In genomic region chr17:28803316-28803715, GRCm38 (mm10) we compare ENCODE assay signal across 24 mouse cellular contexts. TPM values are rescaled to one million over a fixed set of nuclear protein-coding genes. Genes with fewer than 3 reads are reported as not detected.
DNase-seq lines count a peak whose midpoint lies in the region; ATAC-seq lines count a peak whose summit lies in the region.
"Had no signal": no experiment of that assay in that cellular context is flagged by ENCODE, and none has a peak within 500 bp of the region (broad histone marks: within the 10 kb centered on the region; RNA-seq: fewer than 3 reads in every experiment).

No protein-coding gene starts in this region.

- peaks cover 10% of the 10 kb centered on the region; the same call in 1 of the 2 replicates for H3K27me3 ChIP-seq in erythroblast, embryonic 14.5 days (ENCODE audit: control insufficient read depth)
- no peaks in the 10 kb centered on the region for H3K27me3 ChIP-seq in neural tube, embryonic 12.5 days (replicated peaks)
- H3K27me3 ChIP-seq in neural tube, embryonic 15.5 days (replicated peaks), result no peaks in the 10 kb centered on the region
- H3K27me3 ChIP-seq in liver, embryonic 11.5 days (replicated peaks; ENCODE audit: control insufficient read depth, insufficient read depth, low read length), result no peaks in the 10 kb centered on the region
- H3K27me3 ChIP-seq: forebrain, embryonic 13.5 days; midbrain, embryonic 13.5 days had no signal

- no peak overlapping the region for H3K27ac ChIP-seq in neural tube, embryonic 12.5 days
- H3K27ac ChIP-seq in neural tube, embryonic 15.5 days (replicated peaks), result no peak overlapping the region
- H3K27ac ChIP-seq in liver, embryonic 11.5 days (ENCODE audit: low read depth, low read length), result peak overlapping the region; percentile 98
- H3K27ac ChIP-seq: forebrain, embryonic 13.5 days; hindbrain, embryonic 10.5 days; hindbrain, postnatal 0 days; kidney, postnatal 0 days; macrophage; midbrain, embryonic 13.5 days had no signal

- no peak for DNase-seq in liver, embryonic 11.5 days (ENCODE audit: low spot score)
- no peak for DNase-seq in frontal cortex, adult 2 months (ENCODE audit: extremely low spot score in 1 of 2, low spot score in 1 of 2)
- DNase-seq in left cerebral cortex, adult 18-20 months (ENCODE audit: low spot score in 2 of 2), result no peak
- DNase-seq: adrenal gland, postnatal 36 days; cerebellum, adult 2 months; gastrocnemius, postnatal 25 days; kidney, adult 11 months; right cerebral cortex, postnatal 4 days; thymus, adult 2 months had no signal

- no peak for ATAC-seq in erythroblast, adult 5-6 weeks (replicated peaks; ENCODE audit: low FRiP score, poor library complexity, severe bottlenecking)
- ATAC-seq in neural tube, embryonic 12.5 days (ENCODE audit: low FRiP score, low read depth), result no peak
- ATAC-seq in neural tube, embryonic 15.5 days (ENCODE audit: low FRiP score), result no peak
- 0 out of 2 replicates have a peak, but pooled peaks have one; percentile 33 for ATAC-seq in liver, embryonic 11.5 days (replicated peaks; ENCODE audit: low FRiP score)
- ATAC-seq in megakaryocyte progenitor cell, adult 5-6 weeks (replicated peaks; ENCODE audit: poor library complexity), result 0 out of 2 replicates have a peak, but pooled peaks have one; percentile 15
- ATAC-seq: forebrain, embryonic 13.5 days; hindbrain, postnatal 0 days; midbrain, embryonic 13.5 days had no signal

- peaks cover 83% of the 10 kb centered on the region for H3K4me1 ChIP-seq in erythroblast, embryonic 14.5 days (ENCODE audit: control insufficient read depth)
- peaks cover 27% of the 10 kb centered on the region for H3K4me1 ChIP-seq in neural tube, embryonic 12.5 days
- H3K4me1 ChIP-seq in neural tube, embryonic 15.5 days, result peaks cover 32% of the 10 kb centered on the region
- H3K4me1 ChIP-seq in liver, embryonic 11.5 days (replicated peaks; ENCODE audit: control insufficient read depth, insufficient read depth, low read length), result peaks cover 52% of the 10 kb centered on the region

- H3K4me3 ChIP-seq in erythroblast, embryonic 14.5 days (replicated peaks), result peak overlapping the region; percentile 76
- H3K4me3 ChIP-seq in neural tube, embryonic 12.5 days, result no peak overlapping the region
- no peak overlapping the region for H3K4me3 ChIP-seq in neural tube, embryonic 15.5 days (replicated peaks)
- H3K4me3 ChIP-seq in liver, embryonic 11.5 days (ENCODE audit: low read depth, low read length), result peak overlapping the region; percentile 94
- H3K4me3 ChIP-seq: forebrain, embryonic 13.5 days; midbrain, embryonic 13.5 days had no signal

- H3K36me3 ChIP-seq in erythroblast, embryonic 14.5 days (ENCODE audit: control insufficient read depth), result peaks cover 62% of the 10 kb centered on the region
- H3K36me3 ChIP-seq in neural tube, embryonic 12.5 days, result peaks cover 26% of the 10 kb centered on the region
- peaks cover 21% of the 10 kb centered on the region for H3K36me3 ChIP-seq in neural tube, embryonic 15.5 days
- H3K36me3 ChIP-seq in liver, embryonic 11.5 days (ENCODE audit: control insufficient read depth, insufficient read depth, low read length), result peaks cover 23% of the 10 kb centered on the region

- H3K4me2 ChIP-seq in neural tube, embryonic 12.5 days (replicated peaks), result 0 out of 2 replicates have a peak overlapping the region, but pooled peaks have one; percentile 16
- H3K4me2 ChIP-seq in neural tube, embryonic 15.5 days, result no peak overlapping the region
- peak overlapping the region; percentile 93 for H3K4me2 ChIP-seq in liver, embryonic 11.5 days

- H3K9ac ChIP-seq in neural tube, embryonic 12.5 days, result no peak overlapping the region
- no peak overlapping the region for H3K9ac ChIP-seq in neural tube, embryonic 15.5 days (replicated peaks)
- H3K9ac ChIP-seq in liver, embryonic 11.5 days (ENCODE audit: low read depth, low read length), result peak overlapping the region; percentile 93; the same call in 1 of the 2 replicates
- H3K9ac ChIP-seq: forebrain, embryonic 13.5 days; midbrain, embryonic 13.5 days had no signal

- H3K9me3 ChIP-seq in erythroblast, embryonic 14.5 days (ENCODE audit: control insufficient read depth, low read length), result peaks cover 29% of the 10 kb centered on the region
- no peaks in the 10 kb centered on the region for H3K9me3 ChIP-seq in neural tube, embryonic 12.5 days
- H3K9me3 ChIP-seq in neural tube, embryonic 15.5 days (replicated peaks), result no peaks in the 10 kb centered on the region
- no peaks in the 10 kb centered on the region for H3K9me3 ChIP-seq in liver, embryonic 11.5 days (ENCODE audit: control insufficient read depth, low read length)
- H3K9me3 ChIP-seq: forebrain, embryonic 13.5 days; hindbrain, embryonic 10.5 days; midbrain, embryonic 13.5 days had no signal

- WGBS in neural tube, embryonic 12.5 days, result 89% methylated on average over 1 of the region's 1 CpGs
- WGBS in neural tube, embryonic 15.5 days, result 71% methylated on average over 1 of the region's 1 CpGs
- WGBS in liver, embryonic 11.5 days, result 50% methylated on average over 1 of the region's 1 CpGs

RNA-seq across cellular contexts. Expression of gene Brpf3, which starts 2.4 kb away (rescaled TPM):
- polyA plus RNA-seq in erythroblast, embryonic 14.5 days (2012), result 88.3 and 88.4 TPM in 2 replicates
- total RNA-seq in erythroblast, adult 5-6 weeks (2015; ENCODE audit: low replicate concordance), result 325 and 552 TPM in 2 replicates
- total RNA-seq in erythroblast, adult 5-6 weeks (2017; ENCODE audit: low replicate concordance), result 230 and 255 TPM in 2 replicates
- polyA plus RNA-seq in neural tube, embryonic 12.5 days (2016; fragmentation: Nextera tagmentation; extraction: Ambion mirVana), result 10.9 and 12.1 TPM in 2 replicates
- 7.0 and 10.9 TPM in 2 replicates for polyA plus RNA-seq in neural tube, embryonic 15.5 days (2015; fragmentation: Nextera tagmentation; extraction: Ambion mirVana)
- 29.3 and 34.8 TPM in 2 replicates for polyA plus RNA-seq in liver, embryonic 11.5 days (2014; fragmentation: Nextera tagmentation; extraction: Ambion mirVana)
- total RNA-seq in megakaryocyte progenitor cell, adult 5-6 weeks (2015), result 29.5 and 29.9 TPM in 2 replicates
- total RNA-seq in megakaryocyte progenitor cell, adult 5-6 weeks (2017), result 3.4 and 3.9 TPM in 2 replicates
- 39.0 and 44.3 TPM in 2 replicates for polyA plus RNA-seq in frontal cortex, adult 2 months (2012; rRNA removed)
- total RNA-seq in left cerebral cortex, adult 18-20 months (2021), result 10 to 100 TPM; 51.5 to 55.0 TPM

RNA-seq across cellular contexts. Expression of gene Mapk13, which starts 34.2 kb away (rescaled TPM):
- polyA plus RNA-seq in erythroblast, embryonic 14.5 days (2012), result not detected in 2 replicates
- total RNA-seq in erythroblast, adult 5-6 weeks (2015; ENCODE audit: low replicate concordance), result 4.6 and 9.8 TPM in 2 replicates
- 2.9 and 11.3 TPM in 2 replicates for total RNA-seq in erythroblast, adult 5-6 weeks (2017; ENCODE audit: low replicate concordance)
- 1.5 and 1.9 TPM in 2 replicates for polyA plus RNA-seq in neural tube, embryonic 12.5 days (2016; fragmentation: Nextera tagmentation; extraction: Ambion mirVana)
- 1.2 and 13.6 TPM in 2 replicates for polyA plus RNA-seq in neural tube, embryonic 15.5 days (2015; fragmentation: Nextera tagmentation; extraction: Ambion mirVana)
- polyA plus RNA-seq in liver, embryonic 11.5 days (2014; fragmentation: Nextera tagmentation; extraction: Ambion mirVana), result 5.0 and 5.5 TPM in 2 replicates
- 1.3 and 2.2 TPM in 2 replicates for total RNA-seq in megakaryocyte progenitor cell, adult 5-6 weeks (2015)
- 1.1 and 4.8 TPM in 2 replicates for total RNA-seq in megakaryocyte progenitor cell, adult 5-6 weeks (2017)
- polyA plus RNA-seq in frontal cortex, adult 2 months (2012; rRNA removed), result 0.88 and 0.92 TPM in 2 replicates
- total RNA-seq in left cerebral cortex, adult 18-20 months (2021), result 1 to 10 TPM; 1.7 to 4.3 TPM

RNA-seq across cellular contexts. Expression of gene Pnpla1, which starts 54.9 kb away (rescaled TPM):
- polyA plus RNA-seq in erythroblast, embryonic 14.5 days (2012), result not detected in 2 replicates
- total RNA-seq in erythroblast, adult 5-6 weeks (2015; ENCODE audit: low replicate concordance), result 0.19 TPM in 1 of 2 replicates, not detected in the other
- 0.68 TPM in 1 of 2 replicates, not detected in the other for total RNA-seq in erythroblast, adult 5-6 weeks (2017; ENCODE audit: low replicate concordance)
- polyA plus RNA-seq in neural tube, embryonic 12.5 days (2016; fragmentation: Nextera tagmentation; extraction: Ambion mirVana), result not detected in 2 replicates
- polyA plus RNA-seq in neural tube, embryonic 15.5 days (2015; fragmentation: Nextera tagmentation; extraction: Ambion mirVana), result 0.06 and 0.15 TPM in 2 replicates
- 0.05 TPM in 1 of 2 replicates, not detected in the other for polyA plus RNA-seq in liver, embryonic 11.5 days (2014; fragmentation: Nextera tagmentation; extraction: Ambion mirVana)
- 0.02 and 0.10 TPM in 2 replicates for total RNA-seq in megakaryocyte progenitor cell, adult 5-6 weeks (2015)
- total RNA-seq in megakaryocyte progenitor cell, adult 5-6 weeks (2017), result 0.14 TPM in 1 of 2 replicates, not detected in the other
- polyA plus RNA-seq in frontal cortex, adult 2 months (2012; rRNA removed), result 0.22 and 0.23 TPM in 2 replicates
- under 1 TPM; 0.53 to 0.54 TPM for total RNA-seq in left cerebral cortex, adult 18-20 months (2021)
- total RNA-seq: gastrocnemius, postnatal 25 days; neutrophil, adult 5-6 weeks had no signal
- polyA plus RNA-seq: forebrain, embryonic 13.5 days; heart, embryonic 14.5 days; hindbrain, embryonic 10.5 days; kidney, postnatal 0 days; lung, embryonic 16.5 days; macrophage; midbrain, embryonic 13.5 days; myocyte had no signal

Comparison
In these comparisons a context has a peak if more than half of its experiments do, and no peak if none do; other contexts are left out.
1. H3K4me3 ChIP-seq: peak in erythroblast, embryonic 14.5 days (single experiment) and liver, embryonic 11.5 days (single experiment); none in neural tube, embryonic 12.5 days (single experiment) and neural tube, embryonic 15.5 days (single experiment).
2. ATAC-seq: peak in liver, embryonic 11.5 days (single experiment) and megakaryocyte progenitor cell, adult 5-6 weeks (single experiment); none in erythroblast, adult 5-6 weeks (single experiment), neural tube, embryonic 12.5 days (single experiment) and neural tube, embryonic 15.5 days (single experiment).